Mouse (Mus musculus) liver, postnatal 0 days (tissue): ENCODE results near the gene Slc22a12. TPM values are rescaled to one million over a fixed set of nuclear protein-coding genes. Genes with fewer than 3 reads are reported as not detected.
A peak's percentile ranks its signal among the peaks of the same experiment; 100 is the strongest.

Experiments
- ATAC-seq: fragments of 200-750 bp; cut with Nextera tagmentation; 2 replicates; pipeline ENCODE4 v1.8.0; 2017; ENCODE audit warnings: mild to moderate bottlenecking, moderate library complexity
- DNase-seq: peaks from one replicate; pipeline ENCODE4 v3.0.0-alpha.2; 2016
- H3K27ac ChIP-seq: fragments of 300-500 bp; sonication (generic); 2 replicates; pipeline ENCODE4 v1.5.1; 2014; ENCODE audit warnings: antibody characterized with exemption, moderate library complexity, mild to moderate bottlenecking, low read depth
- H3K27me3 ChIP-seq: fragments of 300-500 bp; sonication (generic); 2 replicates; pipeline ENCODE4 v1.6.1; 2014; ENCODE audit warnings: low read length, control low read depth, mixed read lengths; ENCODE audit not compliant: insufficient read depth
- H3K36me3 ChIP-seq: fragments of 300-500 bp; sonication (generic); replicated peaks from 2 replicates; pipeline ENCODE4 v1.6.1; 2014; ENCODE audit warnings: mild to moderate bottlenecking, control low read depth, low read length, moderate library complexity, mixed read lengths; ENCODE audit not compliant: insufficient read depth
- H3K4me1 ChIP-seq: fragments of 300-500 bp; sonication (generic); 2 replicates; pipeline ENCODE4 v1.6.1; 2014; ENCODE audit warnings: antibody characterized with exemption, mild to moderate bottlenecking, control low read depth; ENCODE audit not compliant: insufficient read depth
- H3K4me2 ChIP-seq: fragments of 300-500 bp; sonication (generic); 2 replicates; pipeline ENCODE4 v1.6.1; 2014; ENCODE audit warnings: low read depth, mild to moderate bottlenecking, low read length, moderate library complexity, mixed read lengths
- H3K4me3 ChIP-seq: fragments of 300-500 bp; sonication (generic); 2 replicates; pipeline ENCODE4 v1.5.1; 2014; ENCODE audit warnings: low read depth, low read length
- H3K9ac ChIP-seq: fragments of 300-500 bp; sonication (generic); replicated peaks from 2 replicates; pipeline ENCODE4 v1.6.1; 2014; ENCODE audit warnings: mild to moderate bottlenecking, moderate library complexity
- H3K9me3 ChIP-seq: fragments of 300-500 bp; sonication (generic); 2 replicates; pipeline ENCODE4 v1.6.1; 2016; ENCODE audit warnings: mild to moderate bottlenecking, control low read depth, low read length, mixed read lengths
- CTCF ChIP-seq: sonication (generic); IDR thresholded peaks from 2 replicates; pipeline ENCODE4 v1.5.1; 2016; ENCODE audit warnings: antibody characterized with exemption, low read depth
- EP300 ChIP-seq: IDR thresholded peaks from 2 replicates; pipeline ENCODE4 v1.6.1; 2016; ENCODE audit warnings: antibody characterized with exemption, low read depth, mild to moderate bottlenecking
- WGBS: fragments of 180-500 bp; shearing (Covaris S2); extraction: QIAGEN DNeasy Blood & Tissue Kit; methylation state at CpG from one replicate; pipeline ENCODE4 v1.1.7; 2014; ENCODE audit not compliant: insufficient replicate concordance; 5-methylcytosine and 5-hydroxymethylcytosine counted together
- polyA plus RNA-seq: library from polyadenylated mRNA; unstranded; fragments of >200 nt; fragmentation: Nextera tagmentation; extraction: Ambion mirVana; gene quantifications from 2 replicates; pipeline ENCODE4 v1.2.1, GENCODE M21; 2015

Slc22a12 gene
- polyA plus RNA-seq, 1 experiment from 2014 or later, result not detected

GRCm38 (mm10) chr19:6499860-6500635, 42.8 kb downstream of the Slc22a12 start:
- 39% methylated on average over 6 of the region's 6 CpGs for WGBS
- TF ChIP-seq CTCF, result no peak
- no peak for TF ChIP-seq EP300
- H3K9ac ChIP-seq, result no peak overlapping the region
- DNase-seq, result no peak
- ATAC-seq, result no peak
- no peaks in the 10 kb centered on the region for H3K9me3 ChIP-seq
- no peak overlapping the region for H3K4me3 ChIP-seq
- H3K4me2 ChIP-seq, result no peak overlapping the region
- peaks cover 97% of the 10 kb centered on the region for H3K27me3 ChIP-seq
- H3K4me1 ChIP-seq, result peaks cover 6% of the 10 kb centered on the region
- no peak overlapping the region for H3K27ac ChIP-seq
- no peaks in the 10 kb centered on the region for H3K36me3 ChIP-seq

- DNase-seq (no peak), ATAC-seq (no peak)
- WGBS, result 10% methylated on average over 14 of the region's 38 CpGs
- Histone ChIP-seq H3K9me3 (no peaks in the 10 kb centered on the region), H3K4me1 (peaks cover 6% of the 10 kb centered on the region), H3K4me3 (peak overlapping the region; percentile 25; the same call in 1 of the 2 replicates), H3K27me3 (peaks cover 95% of the 10 kb centered on the region), H3K36me3 (no peaks in the 10 kb centered on the region), H3K9ac (no peak overlapping the region), H3K4me2 (peak overlapping the region; percentile 45; the same call in 1 of the 2 replicates), H3K27ac (no peak overlapping the region)
- TF ChIP-seq CTCF, result no peak
- TF ChIP-seq EP300, result no peak
Measured at GRCm38 (mm10) chr19:6498350-6499131, 44.3 kb downstream of the Slc22a12 start.

- Histone ChIP-seq H3K36me3 (no peaks in the 10 kb centered on the region), H3K27me3 (peaks cover 95% of the 10 kb centered on the region), H3K9me3 (no peaks in the 10 kb centered on the region), H3K9ac (no peak overlapping the region), H3K27ac (no peak overlapping the region), H3K4me1 (peaks cover 6% of the 10 kb centered on the region), H3K4me2 (peak overlapping the region; percentile 45), H3K4me3 (peak overlapping the region; percentile 25)
- no peak for DNase-seq
- no peak for ATAC-seq
- TF ChIP-seq CTCF, result no peak
- TF ChIP-seq EP300, result no peak
- 1% methylated on average over 36 of the region's 39 CpGs for WGBS
Measured at GRCm38 (mm10) chr19:6497803-6498202, 45.0 kb downstream of the Slc22a12 start.

GRCm38 (mm10) chr19:6497150-6497801, 45.6 kb downstream of the Slc22a12 start:
- ATAC-seq (no peak), DNase-seq (no peak)
- H3K4me1 ChIP-seq, result peaks cover 4% of the 10 kb centered on the region
- peak overlapping the region; percentile 45 for H3K4me2 ChIP-seq
- no peak overlapping the region for H3K27ac ChIP-seq
- no peak overlapping the region for H3K9ac ChIP-seq
- 0% methylated on average over 14 of the region's 39 CpGs for WGBS
- H3K36me3 ChIP-seq, result no peaks in the 10 kb centered on the region
- peaks cover 95% of the 10 kb centered on the region for H3K27me3 ChIP-seq
- TF ChIP-seq CTCF, result no peak
- no peak for TF ChIP-seq EP300
- no peaks in the 10 kb centered on the region for H3K9me3 ChIP-seq
- H3K4me3 ChIP-seq, result peak overlapping the region; percentile 25

- ATAC-seq, result no peak
- no peak overlapping the region for H3K9ac ChIP-seq
- H3K27ac ChIP-seq, result no peak overlapping the region
- DNase-seq, result no peak
- 10% methylated on average over 6 of the region's 6 CpGs for WGBS
- TF ChIP-seq EP300 (no peak), CTCF (no peak)
- H3K4me1 ChIP-seq, result no peaks in the 10 kb centered on the region
- H3K4me2 ChIP-seq, result no peak overlapping the region
- H3K36me3 ChIP-seq, result no peaks in the 10 kb centered on the region
- no peak overlapping the region for H3K4me3 ChIP-seq
- H3K27me3 ChIP-seq, result peaks cover 93% of the 10 kb centered on the region
- no peaks in the 10 kb centered on the region for H3K9me3 ChIP-seq
Measured at GRCm38 (mm10) chr19:6496462-6497149, 46.2 kb downstream of the Slc22a12 start.
